Mouse (Mus musculus) 3134 (cell line): ENCODE results near the gene Rc3h2.

Experiments
- DNase-seq: peaks from one replicate; pipeline ENCODE4 v3.0.0-alpha.2; 2011; ENCODE audit warnings: low spot score; ENCODE audit not compliant: insufficient read length; ENCODE audit errors: extremely low read depth

Gene Rc3h2

GRCm38 (mm10) chr2:37422306-37423304 is at the start of gene Rc3h2:
Rc3h2 (minus strand) TSS chr2:37422903.
- DNase-seq: peak; percentile 88

- no peak for DNase-seq
Observed at GRCm38 (mm10) chr2:37466266-37466665, 43.6 kb upstream of the Rc3h2 start.

- DNase-seq: no peak
Observed at GRCm38 (mm10) chr2:37460707-37461106, 38.0 kb upstream of the Rc3h2 start.

GRCm38 (mm10) chr2:37452376-37452760 is 29.7 kb upstream of the Rc3h2 start:
- DNase-seq: no peak

- DNase-seq: peak; percentile 92
Observed at GRCm38 (mm10) chr2:37451667-37452375, 29.1 kb upstream of the Rc3h2 start.

GRCm38 (mm10) chr2:37442611-37443591 is 20.2 kb upstream of the Rc3h2 start, which contains the start of the genes Zbtb26, Zbtb6 and Rabgap1:
Zbtb26 (minus strand) TSS chr2:37443135.
Zbtb6 (minus strand) TSS chr2:37443171.
Rabgap1 (plus strand) TSS chr2:37443279.
- peak; percentile 98 for DNase-seq

GRCm38 (mm10) chr2:37431609-37432008 is 8.9 kb upstream of the Rc3h2 start:
- DNase-seq: no peak

GRCm38 (mm10) chr2:37430593-37431464 is 8.1 kb upstream of the Rc3h2 start:
- DNase-seq: peak; percentile 86

- peak; percentile 5 for DNase-seq
Observed at GRCm38 (mm10) chr2:37423671-37424070, 968 bp upstream of the Rc3h2 start.

GRCm38 (mm10) chr2:37421903-37422302 is 800 bp downstream of the Rc3h2 start:
- no peak for DNase-seq

- DNase-seq: no peak
Observed at GRCm38 (mm10) chr2:37395539-37395938, 27.2 kb downstream of the Rc3h2 start.

GRCm38 (mm10) chr2:37382921-37383320 is 39.8 kb downstream of the Rc3h2 start:
- no peak for DNase-seq

GRCm38 (mm10) chr2:37380189-37380588 is 42.5 kb downstream of the Rc3h2 start:
- peak; percentile 21 for DNase-seq

- peak; percentile 71 for DNase-seq
Observed at GRCm38 (mm10) chr2:37376018-37376417, 46.7 kb downstream of the Rc3h2 start.

- no peak for DNase-seq
Observed at GRCm38 (mm10) chr2:37370651-37371050, 52.1 kb downstream of the Rc3h2 start.

- no peak for DNase-seq
Observed at GRCm38 (mm10) chr2:37359908-37360307, 62.8 kb downstream of the Rc3h2 start.

GRCm38 (mm10) chr2:37358633-37359540 is 63.8 kb downstream of the Rc3h2 start, which contains the start of gene Pdcl:
Pdcl (minus strand) TSS chr2:37359332.
- peak; percentile 95 for DNase-seq

- no peak for DNase-seq
Observed at GRCm38 (mm10) chr2:37355571-37355970, 67.1 kb downstream of the Rc3h2 start.
